Mouse (Mus musculus) cerebellum, postnatal 25 days (tissue): ENCODE data around the gene Map1s.

ENCODE experiments used
- DNase-seq, 2 experiments: peaks; one replicate each; pipeline ENCODE4 v3.0.0; 2021; ENCODE audit warnings: mixed read lengths in 2 of 2

The Map1s gene

GRCm38 (mm10) chr8:70879500-70879899, 26.2 kb upstream of the Map1s start:
- DNase-seq, result peak in 1 of 2 experiments; percentile 69

GRCm38 (mm10) chr8:70880126-70880525, 25.6 kb upstream of the Map1s start:
- peak; percentile 97 to 98 for DNase-seq

- DNase-seq, result peak; percentile 60 to 70
These were observed 25.2 kb upstream of the Map1s start for GRCm38 (mm10) chr8:70880546-70880945.

- peak; percentile 59 to 67 for DNase-seq
These were observed 21.5 kb upstream of the Map1s start for GRCm38 (mm10) chr8:70884186-70884585.

- DNase-seq, result no peak
These were observed 21.0 kb upstream of the Map1s start for GRCm38 (mm10) chr8:70884683-70885082.

- peak in 1 of 2 experiments; percentile 6 for DNase-seq
These were observed 20.1 kb upstream of the Map1s start for GRCm38 (mm10) chr8:70885612-70886011.

GRCm38 (mm10) chr8:70887669-70888068, 18.1 kb upstream of the Map1s start:
- DNase-seq, result peak in 1 of 2 experiments; percentile 50

- DNase-seq, result peak in 1 of 2 experiments; percentile 17
These were observed 15.1 kb upstream of the Map1s start for GRCm38 (mm10) chr8:70890656-70891055.

GRCm38 (mm10) chr8:70891356-70891755, 14.4 kb upstream of the Map1s start:
- peak in 1 of 2 experiments; percentile 50 for DNase-seq

GRCm38 (mm10) chr8:70892022-70892895, 13.5 kb upstream of the Map1s start, which contains the start of gene Slc5a5:
Gene Slc5a5 (minus strand): TSS chr8:70892757.
- DNase-seq, result peak in 1 of 2 experiments; percentile 30

GRCm38 (mm10) chr8:70892896-70893655, 12.7 kb upstream of the Map1s start:
- DNase-seq, result peak in 1 of 2 experiments; percentile 16

- DNase-seq, result peak; percentile 74 to 84
These were observed 11.9 kb upstream of the Map1s start for GRCm38 (mm10) chr8:70893656-70894384.

- DNase-seq, result no peak
These were observed 11.4 kb upstream of the Map1s start for GRCm38 (mm10) chr8:70894385-70894720.

- no peak for DNase-seq
These were observed 10.8 kb upstream of the Map1s start for GRCm38 (mm10) chr8:70894771-70895545.

GRCm38 (mm10) chr8:70895571-70896259, 10.0 kb upstream of the Map1s start:
- peak in 1 of 2 experiments; percentile 9 for DNase-seq

GRCm38 (mm10) chr8:70896316-70897020, 9.3 kb upstream of the Map1s start:
- peak in 1 of 2 experiments; percentile 33 for DNase-seq

- DNase-seq, result peak; percentile 95
These were observed 8.6 kb upstream of the Map1s start, which contains the start of gene Rpl18a for GRCm38 (mm10) chr8:70897021-70897680. Gene Rpl18a (minus strand): TSS chr8:70897412.

GRCm38 (mm10) chr8:70897681-70898413, 7.9 kb upstream of the Map1s start:
- DNase-seq, result peak; percentile 93 to 95

- peak in 1 of 2 experiments; percentile 15 for DNase-seq
These were observed 7.0 kb upstream of the Map1s start for GRCm38 (mm10) chr8:70898661-70899198.
